Mouse (Mus musculus): ENCODE measurements around the gene Pde10a. TPM values are rescaled to one million over a fixed set of nuclear protein-coding genes. Genes with fewer than 3 reads are reported as not detected.

The Pde10a gene
- polyA plus RNA-seq, 1 experiment from 2014 or later, result 21.5 TPM

- no peak for ATAC-seq (replicated peaks)
- Histone ChIP-seq H3K36me3 (no peaks in the 10 kb centered on the region), H3K27ac (replicated peaks) (no peak overlapping the region), H3K4me3 (no peak overlapping the region), H3K9ac (replicated peaks) (no peak overlapping the region), H3K27me3 (no peaks in the 10 kb centered on the region), H3K9me3 (no peaks in the 10 kb centered on the region), H3K4me2 (replicated peaks) (no peak overlapping the region), H3K4me1 (no peaks in the 10 kb centered on the region; the same call in 1 of the 2 replicates)
- 85% methylated on average over 2 of the region's 2 CpGs for WGBS
Measured at GRCm38 (mm10) chr17:8781040-8781439, 255.9 kb downstream of the Pde10a start.

- Histone ChIP-seq H3K9me3 (no peaks in the 10 kb centered on the region), H3K4me2 (replicated peaks) (no peak overlapping the region)
- WGBS, result 83% methylated on average over 1 of the region's 1 CpGs
Measured at GRCm38 (mm10) chr17:8781576-8781975, 256.4 kb downstream of the Pde10a start.

GRCm38 (mm10) chr17:8785908-8786307 is 260.7 kb downstream of the Pde10a start:
- Histone ChIP-seq H3K4me1 (no peaks in the 10 kb centered on the region), H3K9me3 (no peaks in the 10 kb centered on the region), H3K9ac (replicated peaks) (no peak overlapping the region), H3K36me3 (no peaks in the 10 kb centered on the region), H3K4me2 (replicated peaks) (no peak overlapping the region), H3K4me3 (no peak overlapping the region), H3K27me3 (no peaks in the 10 kb centered on the region), H3K27ac (replicated peaks) (no peak overlapping the region)
- 37% methylated on average over 6 of the region's 6 CpGs for WGBS
- no peak for ATAC-seq (replicated peaks)

More at GRCm38 (mm10) chr17:8781576-8781975, 256.4 kb downstream of the Pde10a start:
- no peaks in the 10 kb centered on the region; the same call in 1 of the 2 replicates for H3K4me1 ChIP-seq
- no peak overlapping the region for H3K4me3 ChIP-seq
- no peaks in the 10 kb centered on the region for H3K36me3 ChIP-seq
- H3K27ac ChIP-seq (replicated peaks), result no peak overlapping the region
- no peak overlapping the region for H3K9ac ChIP-seq (replicated peaks)
- H3K27me3 ChIP-seq, result no peaks in the 10 kb centered on the region
- ATAC-seq (replicated peaks), result no peak

GRCm38 (mm10) chr17:8786484-8786883 is 261.3 kb downstream of the Pde10a start:
- H3K4me2 ChIP-seq (replicated peaks), result no peak overlapping the region

GRCm38 (mm10) chr17:8787762-8788161 is 262.6 kb downstream of the Pde10a start:
- 75% methylated on average over 8 of the region's 8 CpGs for WGBS
- ATAC-seq (replicated peaks), result no peak
- H3K4me3 ChIP-seq, result no peak overlapping the region
- no peaks in the 10 kb centered on the region for H3K9me3 ChIP-seq
- H3K9ac ChIP-seq (replicated peaks), result no peak overlapping the region
- H3K27ac ChIP-seq (replicated peaks), result no peak overlapping the region
- no peaks in the 10 kb centered on the region for H3K27me3 ChIP-seq
- no peaks in the 10 kb centered on the region for H3K4me1 ChIP-seq
- no peak overlapping the region for H3K4me2 ChIP-seq (replicated peaks)
- H3K36me3 ChIP-seq, result no peaks in the 10 kb centered on the region

More at GRCm38 (mm10) chr17:8786484-8786883, 261.3 kb downstream of the Pde10a start:
- ATAC-seq (replicated peaks), result no peak
- no peaks in the 10 kb centered on the region for H3K36me3 ChIP-seq
- H3K4me1 ChIP-seq, result no peaks in the 10 kb centered on the region
- H3K27me3 ChIP-seq, result no peaks in the 10 kb centered on the region
- H3K9me3 ChIP-seq, result no peaks in the 10 kb centered on the region
- no peak overlapping the region for H3K9ac ChIP-seq (replicated peaks)
- H3K27ac ChIP-seq (replicated peaks), result no peak overlapping the region
- WGBS, result 85% methylated on average over 4 of the region's 4 CpGs
- H3K4me3 ChIP-seq, result no peak overlapping the region

- Histone ChIP-seq H3K4me1 (no peaks in the 10 kb centered on the region), H3K4me2 (replicated peaks) (no peak overlapping the region), H3K9ac (replicated peaks) (no peak overlapping the region), H3K36me3 (no peaks in the 10 kb centered on the region), H3K27me3 (no peaks in the 10 kb centered on the region), H3K27ac (replicated peaks) (no peak overlapping the region), H3K4me3 (no peak overlapping the region), H3K9me3 (no peaks in the 10 kb centered on the region)
- 76% methylated on average over 4 of the region's 4 CpGs for WGBS
- ATAC-seq (replicated peaks), result no peak
Measured at GRCm38 (mm10) chr17:8791561-8791960, 266.4 kb downstream of the Pde10a start.

GRCm38 (mm10) chr17:8792611-8793010 is 267.4 kb downstream of the Pde10a start:
- 77% methylated on average over 7 of the region's 7 CpGs for WGBS
- no peak for ATAC-seq (replicated peaks)
- Histone ChIP-seq H3K27me3 (peaks cover 3% of the 10 kb centered on the region), H3K9me3 (no peaks in the 10 kb centered on the region), H3K9ac (replicated peaks) (no peak overlapping the region), H3K36me3 (no peaks in the 10 kb centered on the region), H3K4me1 (no peaks in the 10 kb centered on the region), H3K4me2 (replicated peaks) (no peak overlapping the region), H3K4me3 (no peak overlapping the region), H3K27ac (replicated peaks) (no peak overlapping the region)

GRCm38 (mm10) chr17:8797624-8798023 is 272.5 kb downstream of the Pde10a start:
- WGBS, result 14% methylated on average over 2 of the region's 2 CpGs
- Histone ChIP-seq H3K4me2 (replicated peaks) (no peak overlapping the region), H3K9ac (replicated peaks) (no peak overlapping the region), H3K27ac (replicated peaks) (no peak overlapping the region), H3K27me3 (peaks cover 28% of the 10 kb centered on the region), H3K9me3 (no peaks in the 10 kb centered on the region), H3K4me1 (peaks cover 18% of the 10 kb centered on the region), H3K4me3 (no peak overlapping the region), H3K36me3 (no peaks in the 10 kb centered on the region)
- no peak for ATAC-seq (replicated peaks)

GRCm38 (mm10) chr17:8798531-8799295 is 273.5 kb downstream of the Pde10a start:
- Histone ChIP-seq H3K4me3 (no peak overlapping the region), H3K9me3 (no peaks in the 10 kb centered on the region), H3K36me3 (no peaks in the 10 kb centered on the region), H3K27ac (replicated peaks) (no peak overlapping the region), H3K4me1 (peaks cover 25% of the 10 kb centered on the region), H3K27me3 (peaks cover 28% of the 10 kb centered on the region), H3K9ac (replicated peaks) (no peak overlapping the region), H3K4me2 (replicated peaks) (no peak overlapping the region)
- WGBS, result 2% methylated on average over 12 of the region's 12 CpGs
- no peak for ATAC-seq (replicated peaks)

GRCm38 (mm10) chr17:8799296-8799731 is 274.1 kb downstream of the Pde10a start:
- Histone ChIP-seq H3K4me1 (peaks cover 31% of the 10 kb centered on the region), H3K27ac (replicated peaks) (no peak overlapping the region), H3K4me3 (no peak overlapping the region), H3K36me3 (no peaks in the 10 kb centered on the region), H3K4me2 (replicated peaks) (no peak overlapping the region), H3K9me3 (no peaks in the 10 kb centered on the region), H3K27me3 (peaks cover 28% of the 10 kb centered on the region), H3K9ac (replicated peaks) (no peak overlapping the region)
- WGBS, result under 1% methylated on average over 10 of the region's 10 CpGs
- no peak for ATAC-seq (replicated peaks)

- Histone ChIP-seq H3K36me3 (no peaks in the 10 kb centered on the region), H3K4me1 (peaks cover 38% of the 10 kb centered on the region), H3K27ac (replicated peaks) (no peak overlapping the region), H3K27me3 (peaks cover 28% of the 10 kb centered on the region), H3K9me3 (no peaks in the 10 kb centered on the region), H3K4me2 (replicated peaks) (peak overlapping the region; percentile 95), H3K4me3 (peak overlapping the region; percentile 86), H3K9ac (replicated peaks) (0 out of 2 replicates have a peak overlapping the region, but pooled peaks have one; percentile 91)
- 1% methylated on average over 15 of the region's 15 CpGs for WGBS
- no peak for ATAC-seq (replicated peaks)
Measured at GRCm38 (mm10) chr17:8799914-8800420, 274.8 kb downstream of the Pde10a start.

GRCm38 (mm10) chr17:8800478-8801082 is 275.4 kb downstream of the Pde10a start:
- 1% methylated on average over 53 of the region's 53 CpGs for WGBS
- no peaks in the 10 kb centered on the region for H3K9me3 ChIP-seq
- H3K27ac ChIP-seq (replicated peaks), result peak overlapping the region; percentile 91
- H3K36me3 ChIP-seq, result no peaks in the 10 kb centered on the region
- peak overlapping the region; percentile 95 for H3K4me2 ChIP-seq (replicated peaks)
- peaks cover 28% of the 10 kb centered on the region for H3K27me3 ChIP-seq
- H3K4me3 ChIP-seq, result peak overlapping the region; percentile 86
- peak; percentile 63 for ATAC-seq (replicated peaks)
- peaks cover 44% of the 10 kb centered on the region for H3K4me1 ChIP-seq
- H3K9ac ChIP-seq (replicated peaks), result peak overlapping the region; percentile 91
